Mouse (Mus musculus): ENCODE measurements around the gene Trim15. TPM values are rescaled to one million over a fixed set of nuclear protein-coding genes. Genes with fewer than 3 reads are reported as not detected.
A peak's percentile ranks its signal among the peaks of the same experiment; 100 is the strongest.

The Trim15 gene
- polyA plus RNA-seq, 1 experiment from 2014 or later, result 0.20 TPM

DNA sequence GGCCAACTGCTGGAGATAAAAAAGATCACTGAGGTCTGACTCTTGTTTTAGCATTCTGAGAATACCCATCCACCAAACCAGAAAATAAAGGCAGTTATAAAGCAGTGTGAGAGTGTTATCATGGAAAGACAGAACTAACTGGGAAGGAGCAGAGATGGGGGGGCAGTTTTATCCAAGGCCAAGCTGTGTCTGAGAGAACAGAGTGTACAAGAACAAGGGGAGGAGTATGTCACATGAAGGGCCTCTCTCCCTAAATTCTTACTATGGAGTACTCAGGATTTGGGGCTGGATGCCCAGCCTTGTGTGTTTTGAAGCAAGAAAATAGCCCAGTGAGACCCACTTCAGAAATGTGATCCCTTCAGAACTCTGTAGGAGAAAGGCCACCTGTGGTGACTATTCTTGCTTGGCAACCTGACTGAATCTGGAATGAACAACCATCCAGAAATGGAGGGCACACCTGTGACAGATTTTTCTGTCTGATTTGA, 26.0 kb downstream of the Trim15 start:
- no peak overlapping the region for H3K9ac ChIP-seq (ENCODE audit: low read length)
- H3K27me3 ChIP-seq (ENCODE audit: control insufficient read depth, insufficient read depth, low read length), result no peaks in the 10 kb centered on the region
- no peak overlapping the region for H3K27ac ChIP-seq (ENCODE audit: low read depth, low read length)
- H3K4me3 ChIP-seq (ENCODE audit: low read depth, low read length), result no peak overlapping the region
- DNase-seq (ENCODE audit: low spot score) (no peak), ATAC-seq (replicated peaks; ENCODE audit: low FRiP score) (no peak)
- no peaks in the 10 kb centered on the region; the same call in 1 of the 2 replicates for H3K4me1 ChIP-seq (replicated peaks; ENCODE audit: control insufficient read depth, insufficient read depth, low read length)
- H3K36me3 ChIP-seq (ENCODE audit: control insufficient read depth, insufficient read depth, low read length), result no peaks in the 10 kb centered on the region
- no peaks in the 10 kb centered on the region for H3K9me3 ChIP-seq (ENCODE audit: control insufficient read depth, low read length)
- no peak overlapping the region for H3K4me2 ChIP-seq (ENCODE audit: low read depth, low read length, severe bottlenecking)

DNA sequence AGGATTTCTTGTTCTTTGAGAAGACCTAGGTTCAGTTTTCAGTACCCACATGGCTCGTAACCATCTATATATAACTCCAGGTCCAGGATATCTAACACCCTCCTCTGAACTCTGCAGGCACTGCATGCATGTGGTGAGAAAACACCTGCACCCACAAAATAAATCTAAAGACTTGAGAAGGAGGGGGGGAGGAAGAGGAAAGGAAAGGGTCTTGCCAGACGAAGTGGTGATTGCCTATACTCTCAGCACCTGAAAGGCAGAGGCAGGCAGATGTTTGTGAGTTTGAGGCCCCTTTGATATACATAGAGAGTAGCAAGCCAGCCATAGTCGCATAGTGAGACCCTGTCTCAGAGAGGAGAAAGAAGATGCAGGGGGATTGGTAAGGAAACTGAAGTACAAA, 27.1 kb downstream of the Trim15 start:
- ATAC-seq (replicated peaks; ENCODE audit: low FRiP score) (no peak), DNase-seq (ENCODE audit: low spot score) (no peak)
- H3K4me3 ChIP-seq (ENCODE audit: low read depth, low read length), result no peak overlapping the region
- no peak overlapping the region for H3K27ac ChIP-seq (ENCODE audit: low read depth, low read length)
- no peaks in the 10 kb centered on the region for H3K36me3 ChIP-seq (ENCODE audit: control insufficient read depth, insufficient read depth, low read length)
- H3K27me3 ChIP-seq (ENCODE audit: control insufficient read depth, insufficient read depth, low read length), result no peaks in the 10 kb centered on the region
- no peaks in the 10 kb centered on the region for H3K9me3 ChIP-seq (ENCODE audit: control insufficient read depth, low read length)
- no peak overlapping the region for H3K4me2 ChIP-seq (ENCODE audit: low read depth, low read length, severe bottlenecking)
- WGBS, result 84% methylated on average over 3 of the region's 3 CpGs
- H3K4me1 ChIP-seq (replicated peaks; ENCODE audit: control insufficient read depth, insufficient read depth, low read length), result no peaks in the 10 kb centered on the region; the same call in 1 of the 2 replicates
- no peak overlapping the region for H3K9ac ChIP-seq (ENCODE audit: low read length)

DNA sequence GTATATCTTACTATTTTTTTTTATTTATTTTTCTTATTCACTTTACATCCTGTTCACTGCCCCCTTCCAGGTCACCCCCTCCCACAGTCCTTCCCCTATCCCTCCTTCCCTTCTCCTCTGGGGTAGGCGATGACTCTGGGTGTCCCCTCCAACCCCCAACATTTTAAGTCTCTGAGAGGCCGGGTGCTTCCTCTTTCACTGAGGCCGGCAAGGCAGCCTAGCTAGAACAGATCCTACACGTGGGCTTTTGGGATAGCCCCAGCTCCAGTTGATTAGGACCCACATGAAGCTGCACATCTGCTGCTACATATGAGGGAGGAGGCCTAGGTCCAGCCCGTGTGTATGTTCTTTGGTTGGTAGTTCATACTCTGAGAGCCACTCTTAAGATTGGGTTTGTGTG, 28.0 kb downstream of the Trim15 start:
- no peak overlapping the region for H3K4me3 ChIP-seq (ENCODE audit: low read depth, low read length)
- H3K4me2 ChIP-seq (ENCODE audit: low read depth, low read length, severe bottlenecking), result no peak overlapping the region
- ATAC-seq (replicated peaks; ENCODE audit: low FRiP score), result no peak
- H3K9ac ChIP-seq (ENCODE audit: low read length), result no peak overlapping the region
- no peaks in the 10 kb centered on the region for H3K27me3 ChIP-seq (ENCODE audit: control insufficient read depth, insufficient read depth, low read length)
- 91% methylated on average over 5 of the region's 5 CpGs for WGBS
- no peak overlapping the region for H3K27ac ChIP-seq (ENCODE audit: low read depth, low read length)
- no peaks in the 10 kb centered on the region; the same call in 1 of the 2 replicates for H3K4me1 ChIP-seq (replicated peaks; ENCODE audit: control insufficient read depth, insufficient read depth, low read length)
- no peak for DNase-seq (ENCODE audit: low spot score)
- no peaks in the 10 kb centered on the region for H3K9me3 ChIP-seq (ENCODE audit: control insufficient read depth, low read length)
- H3K36me3 ChIP-seq (ENCODE audit: control insufficient read depth, insufficient read depth, low read length), result no peaks in the 10 kb centered on the region

DNA sequence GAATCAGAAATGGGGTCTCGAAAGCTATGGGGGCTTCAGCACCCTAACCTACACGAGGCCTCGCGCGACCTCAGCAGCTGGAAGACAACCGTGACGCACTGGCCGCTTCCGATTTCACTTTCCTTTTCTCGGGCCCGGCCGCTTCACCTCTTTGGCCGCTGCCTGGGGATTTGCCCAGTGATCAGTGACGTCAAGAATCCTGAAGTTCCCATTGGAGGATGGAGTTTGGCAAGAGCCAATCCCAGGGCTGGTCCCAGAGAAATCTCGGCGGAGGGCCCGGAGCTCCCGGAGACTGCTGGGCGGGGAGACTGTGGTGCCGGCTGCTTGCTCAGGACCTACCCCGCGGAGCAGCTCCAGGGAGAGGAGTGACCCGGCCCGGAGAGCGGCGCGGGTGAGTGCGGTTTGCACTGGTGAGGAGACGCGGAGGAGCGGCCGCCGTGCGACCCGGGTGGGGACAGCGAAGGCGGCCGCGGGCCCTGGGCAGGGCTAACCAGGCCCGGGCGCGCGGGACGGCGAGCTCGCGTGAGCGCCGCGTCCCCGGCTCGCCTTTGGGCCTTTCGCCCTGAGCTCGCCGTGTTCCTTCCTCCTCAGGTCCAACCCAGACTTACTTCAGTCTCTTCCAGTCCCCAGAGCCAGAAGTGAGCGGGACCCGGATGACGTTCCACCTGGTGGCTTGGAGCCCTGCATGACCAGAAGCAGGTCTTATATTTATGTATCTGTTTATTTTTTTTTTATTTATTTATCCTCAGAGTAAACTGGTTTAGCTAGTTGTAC, 29.9 kb downstream of the Trim15 start, which contains the start of gene Trim26:
Gene Trim26, plus strand, starts transcription at position 261 of the 774 bp plus-strand sequence.
- WGBS, result under 1% methylated on average over 58 of the region's 58 CpGs
- peak; percentile 98 for ATAC-seq (replicated peaks; ENCODE audit: low FRiP score)

DNA sequence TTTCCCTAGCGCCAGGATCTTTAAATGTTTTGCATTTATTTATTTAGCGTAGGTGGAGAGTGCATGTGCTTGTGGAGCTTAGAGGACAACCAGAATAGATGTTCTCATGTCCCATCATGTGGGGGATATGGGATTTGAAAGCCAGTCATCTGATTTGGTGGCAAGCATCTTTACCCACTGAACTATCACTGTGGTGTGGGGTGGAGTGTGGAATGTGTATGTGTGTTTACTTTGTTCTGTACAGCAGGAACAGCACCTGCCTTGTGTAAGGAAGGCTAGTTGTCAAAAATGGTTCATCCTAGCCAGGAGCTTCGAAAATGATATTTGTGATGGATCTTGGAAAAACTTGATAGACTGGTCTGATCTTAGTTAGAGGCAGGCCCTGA, 30.6 kb downstream of the Trim15 start:
- Histone ChIP-seq H3K36me3 (ENCODE audit: control insufficient read depth, insufficient read depth, low read length) (no peaks in the 10 kb centered on the region), H3K9me3 (ENCODE audit: control insufficient read depth, low read length) (no peaks in the 10 kb centered on the region), H3K4me3 (ENCODE audit: low read depth, low read length) (peak overlapping the region; percentile 72), H3K4me1 (replicated peaks; ENCODE audit: control insufficient read depth, insufficient read depth, low read length) (no peaks in the 10 kb centered on the region; the same call in 1 of the 2 replicates), H3K27me3 (ENCODE audit: control insufficient read depth, insufficient read depth, low read length) (no peaks in the 10 kb centered on the region), H3K9ac (ENCODE audit: low read length) (peak overlapping the region; percentile 57; the same call in 1 of the 2 replicates), H3K4me2 (ENCODE audit: low read depth, low read length, severe bottlenecking) (peak overlapping the region; percentile 74), H3K27ac (ENCODE audit: low read depth, low read length) (peak overlapping the region; percentile 41)
- peak; percentile 42 for ATAC-seq (replicated peaks; ENCODE audit: low FRiP score)
- 20% methylated on average over 3 of the region's 3 CpGs for WGBS
- no peak for DNase-seq (ENCODE audit: low spot score)

More for the DNA sequence above, 29.9 kb downstream of the Trim15 start, which contains the start of gene Trim26:
- no peaks in the 10 kb centered on the region for H3K36me3 ChIP-seq (ENCODE audit: control insufficient read depth, insufficient read depth, low read length)
- H3K4me1 ChIP-seq (replicated peaks; ENCODE audit: control insufficient read depth, insufficient read depth, low read length), result no peaks in the 10 kb centered on the region; the same call in 1 of the 2 replicates
- peak within 1 kb of the TSS; percentile 87 for H3K9ac ChIP-seq (ENCODE audit: low read length)
- peak within 1 kb of the TSS; percentile 72 for H3K4me3 ChIP-seq (ENCODE audit: low read depth, low read length)
- H3K9me3 ChIP-seq (ENCODE audit: control insufficient read depth, low read length), result no peaks in the 10 kb centered on the region
- peak; percentile 96 for DNase-seq (ENCODE audit: low spot score)
- H3K27ac ChIP-seq (ENCODE audit: low read depth, low read length), result peak within 1 kb of the TSS; percentile 88
- H3K4me2 ChIP-seq (ENCODE audit: low read depth, low read length, severe bottlenecking), result peak within 1 kb of the TSS; percentile 74
- no peaks in the 10 kb centered on the region for H3K27me3 ChIP-seq (ENCODE audit: control insufficient read depth, insufficient read depth, low read length)

DNA sequence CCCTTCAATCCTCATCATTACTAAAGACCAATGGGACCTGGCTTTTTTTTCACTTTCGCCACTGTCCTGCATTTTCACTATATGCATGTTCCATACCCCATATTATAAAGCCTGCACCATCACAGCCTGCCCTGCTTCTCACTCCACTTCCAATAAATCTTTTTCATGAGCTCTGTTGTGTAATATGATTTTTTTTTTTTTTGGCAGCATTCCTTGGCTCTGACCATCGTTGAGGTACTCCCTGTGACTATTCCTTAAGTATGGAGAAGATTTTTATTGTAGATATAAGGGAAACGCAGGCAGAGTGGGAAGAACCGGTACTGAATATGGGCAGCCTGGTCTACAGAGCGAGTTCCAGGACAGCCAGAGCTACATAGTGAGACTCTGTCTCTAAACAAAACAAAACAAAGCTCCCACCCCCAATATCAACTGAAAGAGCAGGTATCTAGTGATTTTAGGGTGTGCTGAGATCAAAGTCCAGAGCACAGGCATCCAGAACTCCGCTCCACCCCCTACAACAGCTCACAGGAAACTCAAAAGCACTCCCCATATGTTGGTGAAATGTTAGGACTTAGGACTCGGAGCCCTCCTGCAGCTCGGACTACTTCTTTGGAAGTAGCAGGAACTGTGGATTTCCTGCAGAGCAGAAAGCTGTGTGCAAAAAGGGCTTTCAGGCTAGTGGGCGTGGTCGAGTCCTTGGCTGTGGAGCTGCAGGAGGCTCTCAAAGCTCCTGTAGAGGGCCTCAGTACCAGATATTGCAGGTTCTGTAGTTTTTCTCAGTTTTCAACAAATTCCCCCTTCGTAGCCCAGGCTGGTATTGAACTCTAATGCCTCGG, 31.2 kb downstream of the Trim15 start:
- H3K9ac ChIP-seq (ENCODE audit: low read length), result peak overlapping the region; percentile 57; the same call in 1 of the 2 replicates
- no peak for ATAC-seq (replicated peaks; ENCODE audit: low FRiP score)
- peak overlapping the region; percentile 74 for H3K4me2 ChIP-seq (ENCODE audit: low read depth, low read length, severe bottlenecking)
- peak overlapping the region; percentile 41; the same call in 1 of the 2 replicates for H3K27ac ChIP-seq (ENCODE audit: low read depth, low read length)
- 39% methylated on average over 12 of the region's 12 CpGs for WGBS
- no peaks in the 10 kb centered on the region; the same call in 1 of the 2 replicates for H3K4me1 ChIP-seq (replicated peaks; ENCODE audit: control insufficient read depth, insufficient read depth, low read length)
- peak; percentile 64 for DNase-seq (ENCODE audit: low spot score)
- no peaks in the 10 kb centered on the region for H3K27me3 ChIP-seq (ENCODE audit: control insufficient read depth, insufficient read depth, low read length)
- no peak overlapping the region for H3K4me3 ChIP-seq (ENCODE audit: low read depth, low read length)
- H3K36me3 ChIP-seq (ENCODE audit: control insufficient read depth, insufficient read depth, low read length), result no peaks in the 10 kb centered on the region
- no peaks in the 10 kb centered on the region for H3K9me3 ChIP-seq (ENCODE audit: control insufficient read depth, low read length)

DNA sequence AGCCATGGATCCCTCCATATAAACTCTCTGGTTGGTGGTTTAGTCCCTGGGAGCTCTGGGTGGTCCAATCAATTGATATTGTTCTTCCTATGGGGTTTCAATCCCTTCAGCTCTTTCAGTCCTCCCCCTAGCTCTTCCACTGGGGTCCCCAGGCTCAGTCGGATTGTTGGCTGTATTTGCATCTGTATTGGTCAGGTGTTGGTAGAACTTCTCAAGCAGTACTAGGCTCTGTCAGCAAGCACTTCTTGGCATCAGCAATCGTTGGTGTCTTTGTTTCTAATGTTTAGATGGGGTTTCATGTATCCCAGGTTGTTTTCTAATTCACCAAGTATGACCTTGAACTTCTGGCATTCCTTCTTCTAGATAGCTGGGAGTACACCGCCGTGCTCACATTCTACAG, 34.3 kb downstream of the Trim15 start:
- H3K27me3 ChIP-seq (ENCODE audit: control insufficient read depth, insufficient read depth, low read length), result no peaks in the 10 kb centered on the region
- H3K4me2 ChIP-seq (ENCODE audit: low read depth, low read length, severe bottlenecking), result no peak overlapping the region
- no peak overlapping the region for H3K9ac ChIP-seq (ENCODE audit: low read length)
- 52% methylated on average over 4 of the region's 4 CpGs for WGBS
- no peak overlapping the region for H3K27ac ChIP-seq (ENCODE audit: low read depth, low read length)
- H3K36me3 ChIP-seq (ENCODE audit: control insufficient read depth, insufficient read depth, low read length), result no peaks in the 10 kb centered on the region
- H3K9me3 ChIP-seq (ENCODE audit: control insufficient read depth, low read length), result no peaks in the 10 kb centered on the region
- ATAC-seq (replicated peaks; ENCODE audit: low FRiP score), result no peak
- H3K4me3 ChIP-seq (ENCODE audit: low read depth, low read length), result no peak overlapping the region
- no peak for DNase-seq (ENCODE audit: low spot score)
- no peaks in the 10 kb centered on the region; the same call in 1 of the 2 replicates for H3K4me1 ChIP-seq (replicated peaks; ENCODE audit: control insufficient read depth, insufficient read depth, low read length)

DNA sequence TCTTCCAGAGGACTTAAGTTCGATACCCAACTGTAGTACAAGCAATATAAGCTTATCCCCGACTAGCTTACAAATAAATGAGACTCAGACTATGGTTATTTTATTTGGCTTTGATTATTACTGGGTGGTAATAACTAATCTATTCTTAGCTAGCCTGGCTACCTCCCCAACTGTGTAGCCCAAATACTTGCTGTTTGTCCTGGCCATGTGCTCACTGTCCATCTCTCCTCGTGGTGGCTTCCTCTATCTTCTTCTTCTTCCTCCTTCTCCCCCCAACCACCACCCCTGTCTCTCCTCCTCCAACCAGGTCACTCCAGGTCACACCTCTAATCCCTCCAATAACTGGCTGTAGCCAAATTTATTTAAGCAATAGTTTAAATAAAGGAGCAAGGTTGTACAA, 36.5 kb downstream of the Trim15 start:
- Histone ChIP-seq H3K27ac (ENCODE audit: low read depth, low read length) (no peak overlapping the region), H3K27me3 (ENCODE audit: control insufficient read depth, insufficient read depth, low read length) (no peaks in the 10 kb centered on the region), H3K36me3 (ENCODE audit: control insufficient read depth, insufficient read depth, low read length) (no peaks in the 10 kb centered on the region), H3K9me3 (ENCODE audit: control insufficient read depth, low read length) (no peaks in the 10 kb centered on the region), H3K4me3 (ENCODE audit: low read depth, low read length) (no peak overlapping the region), H3K4me2 (ENCODE audit: low read depth, low read length, severe bottlenecking) (no peak overlapping the region), H3K4me1 (replicated peaks; ENCODE audit: control insufficient read depth, insufficient read depth, low read length) (no peaks in the 10 kb centered on the region), H3K9ac (ENCODE audit: low read length) (no peak overlapping the region)
- DNase-seq (ENCODE audit: low spot score) (no peak), ATAC-seq (replicated peaks; ENCODE audit: low FRiP score) (no peak)
- 78% methylated on average over 3 of the region's 3 CpGs for WGBS
